Mouse (Mus musculus) limb, embryonic 15.5 days (tissue): ENCODE results near the gene Kbtbd6. TPM values are rescaled to one million over a fixed set of nuclear protein-coding genes. Genes with fewer than 3 reads are reported as not detected.

Experiments
- polyA plus RNA-seq: library from polyadenylated mRNA; unstranded; fragments of >200 nt; fragmentation: Nextera tagmentation; extraction: Ambion mirVana; gene quantifications from 2 replicates; pipeline ENCODE4 v1.2.1, GENCODE M21; 2015

Gene Kbtbd6
- polyA plus RNA-seq, 1 experiment from 2014 or later: 2.2 TPM

Other genes starting within 250 kb of the Kbtbd6 start
- gene Zfp957, start 204.5 kb upstream of the Kbtbd6 start, polyA plus RNA-seq: not detected in 2 replicates
- gene Rgcc, start 150.2 kb upstream of the Kbtbd6 start, polyA plus RNA-seq: 65.4 and 70.2 TPM in 2 replicates
- gene Naa16, start 61.1 kb upstream of the Kbtbd6 start, polyA plus RNA-seq: 36.9 and 40.5 TPM in 2 replicates
- gene Mtrf1, start 54.1 kb upstream of the Kbtbd6 start, polyA plus RNA-seq: 9.8 and 10.5 TPM in 2 replicates
- gene Kbtbd7, start 25.3 kb upstream of the Kbtbd6 start, polyA plus RNA-seq: 11.7 and 12.3 TPM in 2 replicates
- gene Elf1, start 29.4 kb downstream of the Kbtbd6 start, polyA plus RNA-seq: 14.7 and 18.1 TPM in 2 replicates
- gene Wbp4, start 29.7 kb downstream of the Kbtbd6 start, polyA plus RNA-seq: 40.9 and 42.1 TPM in 2 replicates
- gene Sugt1, start 135.9 kb downstream of the Kbtbd6 start, polyA plus RNA-seq: 105 and 108 TPM in 2 replicates
- gene Cnmd, start 210.3 kb downstream of the Kbtbd6 start, polyA plus RNA-seq: 234 and 238 TPM in 2 replicates